Mouse (Mus musculus) G1E (cell line): ENCODE measurements around the gene Gon7. TPM values are rescaled to one million over a fixed set of nuclear protein-coding genes. Genes with fewer than 3 reads are reported as not detected.
A peak's percentile ranks its signal among the peaks of the same experiment; 100 is the strongest.

Experiments
- ATAC-seq: 2 replicates; pipeline ENCODE4 v1.8.0; 2016; ENCODE audit warnings: mild to moderate bottlenecking; ENCODE audit not compliant: insufficient number of reproducible peaks, poor library complexity, low FRiP score, severe bottlenecking; ENCODE audit errors: extremely low read depth
- DNase-seq: peaks from one replicate; pipeline ENCODE4 v3.0.0; 2012; ENCODE audit warnings: low spot score
- H3K27me3 ChIP-seq: 2 replicates; pipeline ENCODE4 v1.6.1; 2012; ENCODE audit warnings: mild to moderate bottlenecking, low read length, inconsistent platforms; ENCODE audit not compliant: insufficient read depth
- H3K36me3 ChIP-seq: replicated peaks from 2 replicates; pipeline ENCODE3; 2012; ENCODE audit warnings: mild to moderate bottlenecking, inconsistent platforms
- H3K4me1 ChIP-seq: 2 replicates; pipeline ENCODE4 v1.6.1; 2012; ENCODE audit warnings: low read depth, low read length, inconsistent platforms, mixed read lengths; ENCODE audit not compliant: insufficient read depth
- H3K4me3 ChIP-seq: 2 replicates; pipeline ENCODE4 v1.5.1; 2012; ENCODE audit warnings: low read depth, mild to moderate bottlenecking, inconsistent platforms, low read length, moderate library complexity, mixed read lengths
- H3K9me3 ChIP-seq: replicated peaks from 2 replicates; pipeline ENCODE4 v1.6.1; 2012; ENCODE audit warnings: inconsistent platforms
- CTCF ChIP-seq: IDR thresholded peaks from 2 replicates; pipeline ENCODE4 v1.5.1; 2012; ENCODE audit warnings: low read depth, low read length, inconsistent platforms, mixed read lengths
- GATA1 ChIP-seq: IDR thresholded peaks from 2 replicates; pipeline ENCODE4 v1.6.1; 2012; ENCODE audit warnings: borderline replicate concordance, low read length, inconsistent platforms, mixed read lengths
- GATA2 ChIP-seq: IDR thresholded peaks from 2 replicates; pipeline ENCODE4 v1.6.1; 2012; ENCODE audit warnings: low read depth, low read length, inconsistent platforms, borderline replicate concordance
- POLR2AphosphoS5 ChIP-seq: IDR thresholded peaks from 2 replicates; pipeline ENCODE4 v1.6.1; 2012; ENCODE audit warnings: low read depth, low read length, inconsistent platforms; ENCODE audit not compliant: insufficient replicate concordance
- TAL1 ChIP-seq: conservative IDR thresholded peaks from 2 replicates; pipeline ENCODE4 v1.6.1; 2012; ENCODE audit warnings: low read depth, low read length, inconsistent platforms, mixed read lengths
- polyA plus RNA-seq: library from polyadenylated mRNA; stranded (reverse); fragments of >175 nt; gene quantifications from 2 replicates; pipeline ENCODE4 v1.2.3, GENCODE M21; 2012
- total RNA-seq, 2 experiments: library from RNA; stranded (forward) in 1 of 2; stranded (reverse) in 1 of 2; fragments of 200-1000 nt in 1 of 2; fragments of >200 nt in 1 of 2; fragmentation: Nextera tagmentation in 1 of 2; gene quantifications; 2 replicates each; pipeline ENCODE4 v1.2.3; 2014 to 2017

Gene Gon7
- total and polyA plus RNA-seq, 3 experiments, result 22.7 to 61.5 (median 41.2) TPM

DNA sequence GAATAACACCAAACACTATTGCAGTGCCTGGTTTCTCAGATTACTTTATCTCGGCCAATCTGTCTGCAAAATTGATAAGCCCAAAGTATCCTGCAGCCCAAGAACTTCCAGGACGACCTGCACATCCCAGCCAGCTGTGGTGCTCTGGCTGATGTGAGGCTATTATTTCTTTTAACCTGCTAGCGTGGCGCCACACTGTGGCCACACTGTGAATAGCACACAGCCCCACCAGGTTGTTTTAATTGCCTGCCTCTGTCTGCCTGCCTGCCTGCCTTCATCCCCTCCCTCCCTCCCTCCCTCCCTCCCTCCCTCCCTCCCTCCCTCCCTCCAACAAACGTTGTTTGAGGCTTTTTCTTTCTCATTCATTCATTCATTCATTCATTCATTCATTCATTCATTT, 24.2 kb downstream of the Gon7 start:
- Histone ChIP-seq H3K4me3 (no peak overlapping the region), H3K4me1 (peaks cover 25% of the 10 kb centered on the region), H3K27me3 (no peaks in the 10 kb centered on the region), H3K9me3 (no peaks in the 10 kb centered on the region), H3K36me3 (peaks cover 10% of the 10 kb centered on the region)
- ATAC-seq (peak; percentile 36), DNase-seq (peak; percentile 57)
- no peak for TF ChIP-seq GATA1
- TF ChIP-seq CTCF, result peak; percentile 88

DNA sequence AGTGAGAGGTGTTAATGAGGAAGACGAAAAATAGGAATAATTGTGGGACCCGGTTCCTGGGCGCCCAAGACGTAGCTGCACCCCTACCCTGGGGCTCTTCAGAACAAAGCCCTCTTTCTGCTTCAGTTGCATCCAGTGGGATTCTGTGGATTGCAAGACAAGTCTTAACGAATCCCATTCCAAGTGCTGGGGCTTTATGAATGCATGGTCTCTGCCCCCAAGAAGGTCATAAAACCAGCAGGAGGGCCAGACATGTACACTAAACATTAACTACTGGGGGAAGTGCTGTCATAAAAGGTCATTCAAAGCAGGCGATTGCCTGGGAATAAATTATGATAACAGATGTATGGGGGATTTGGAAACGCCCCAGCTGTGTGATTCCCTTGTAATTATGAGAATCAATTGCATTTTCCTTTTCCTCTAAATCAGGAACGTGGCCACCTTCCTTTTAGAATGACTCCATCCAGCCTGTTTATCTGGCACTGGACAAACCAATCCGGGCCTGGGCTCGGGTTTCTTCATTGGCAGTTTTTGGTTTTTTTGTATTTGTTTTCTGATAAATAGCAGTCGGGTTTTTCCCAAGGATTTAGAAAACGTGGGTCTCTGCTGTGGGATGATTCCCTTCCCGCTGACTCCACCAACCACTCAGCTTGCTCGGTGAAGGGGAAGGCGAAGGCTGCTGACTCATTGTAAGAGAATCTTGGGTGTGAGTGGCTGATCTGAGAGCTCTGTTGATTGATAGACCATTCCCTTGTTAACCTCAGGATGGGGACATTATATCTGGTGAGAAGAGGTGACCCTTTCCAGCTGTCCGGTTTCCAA, 26.6 kb downstream of the Gon7 start:
- DNase-seq, result no peak
- TF ChIP-seq POLR2AphosphoS5, result no peak
- TF ChIP-seq TAL1, result no peak
- no peak for TF ChIP-seq CTCF
- H3K36me3 ChIP-seq, result peaks cover 5% of the 10 kb centered on the region
- no peak overlapping the region; the same call in 1 of the 2 replicates for H3K4me3 ChIP-seq
- no peaks in the 10 kb centered on the region; the same call in 1 of the 2 replicates for H3K27me3 ChIP-seq
- no peaks in the 10 kb centered on the region for H3K9me3 ChIP-seq
- no peak for ATAC-seq
- peaks cover 25% of the 10 kb centered on the region for H3K4me1 ChIP-seq

DNA sequence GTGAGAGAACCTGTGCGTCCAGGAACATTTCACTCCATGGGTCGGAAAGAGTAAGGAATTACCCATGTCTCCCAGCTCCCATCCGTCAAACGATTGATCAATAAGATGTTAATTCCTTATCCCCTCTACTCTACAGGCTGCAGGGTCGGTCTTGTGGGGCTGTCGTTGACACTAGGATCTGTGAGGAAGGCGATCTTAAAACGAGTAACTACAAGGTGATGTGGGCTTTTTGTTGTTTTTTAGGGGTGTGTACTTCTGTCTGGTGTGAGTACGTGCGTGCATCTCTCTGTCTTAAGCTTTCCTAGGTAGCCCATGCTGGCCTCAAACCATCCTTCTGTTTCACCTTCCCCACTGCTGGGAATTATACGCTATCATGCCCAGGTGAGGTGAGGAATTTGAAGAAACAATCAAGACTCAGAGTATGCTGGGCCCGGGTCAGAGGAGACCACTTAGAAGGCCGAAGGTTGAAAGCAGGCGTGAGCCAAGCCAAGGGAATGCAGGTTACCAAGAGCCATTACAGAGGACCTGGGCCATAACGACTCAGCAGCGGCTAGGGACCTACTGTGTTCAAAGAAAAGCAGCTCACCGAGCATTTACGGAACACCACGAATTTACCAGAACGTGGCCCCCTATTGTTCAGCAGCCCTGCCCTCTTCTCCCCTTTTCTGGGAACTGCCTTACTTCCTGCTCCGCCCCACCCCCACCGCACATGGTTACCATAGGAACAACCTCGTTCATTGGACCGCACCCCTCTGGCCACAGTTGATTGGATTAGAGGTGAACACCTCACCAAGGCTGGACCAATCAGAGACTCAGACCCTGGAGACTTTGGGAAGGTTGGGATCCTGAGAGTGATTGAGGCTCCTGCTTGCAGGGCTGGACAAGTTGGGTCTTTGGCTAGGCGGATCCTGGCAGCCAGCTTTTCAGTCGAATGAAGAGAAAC, 27.5 kb downstream of the Gon7 start:
- H3K36me3 ChIP-seq, result peaks cover 5% of the 10 kb centered on the region
- TF ChIP-seq GATA2 (no peak), CTCF (no peak), POLR2AphosphoS5 (no peak), GATA1 (no peak), TAL1 (no peak)
- H3K4me3 ChIP-seq, result peak overlapping the region; percentile 5; the same call in 1 of the 2 replicates
- peaks cover 30% of the 10 kb centered on the region for H3K4me1 ChIP-seq
- no peaks in the 10 kb centered on the region; the same call in 1 of the 2 replicates for H3K27me3 ChIP-seq
- H3K9me3 ChIP-seq, result no peaks in the 10 kb centered on the region
- peak; percentile 38; the same call in 1 of the 2 replicates for ATAC-seq
- DNase-seq, result no peak

DNA sequence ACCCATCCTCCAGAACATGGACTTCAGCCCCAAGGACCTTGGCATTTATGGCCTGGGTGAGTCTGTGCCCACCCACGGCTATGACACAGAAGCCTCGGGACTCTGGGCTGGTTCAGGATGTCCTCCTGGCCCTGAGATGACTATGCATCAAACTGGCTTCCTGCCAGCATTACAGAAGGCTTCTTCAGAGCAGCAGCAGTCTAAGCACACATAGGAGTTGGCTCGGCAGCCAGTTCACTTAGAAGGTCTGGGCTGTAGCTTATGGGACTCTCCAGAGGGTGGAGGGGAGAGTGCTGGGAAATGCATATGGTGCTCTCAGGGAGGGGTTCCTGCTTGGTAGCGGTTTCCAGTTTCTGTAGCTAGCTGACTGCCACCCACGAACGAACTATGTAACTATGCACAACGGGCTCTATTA, 31.8 kb downstream of the Gon7 start:
- peaks cover 10% of the 10 kb centered on the region for H3K27me3 ChIP-seq
- DNase-seq (no peak), ATAC-seq (no peak)
- H3K9me3 ChIP-seq, result no peaks in the 10 kb centered on the region
- no peaks in the 10 kb centered on the region for H3K36me3 ChIP-seq
- H3K4me1 ChIP-seq, result peaks cover 19% of the 10 kb centered on the region
- TF ChIP-seq TAL1 (no peak), CTCF (no peak), GATA1 (no peak), GATA2 (no peak), POLR2AphosphoS5 (no peak)
- no peak overlapping the region for H3K4me3 ChIP-seq

DNA sequence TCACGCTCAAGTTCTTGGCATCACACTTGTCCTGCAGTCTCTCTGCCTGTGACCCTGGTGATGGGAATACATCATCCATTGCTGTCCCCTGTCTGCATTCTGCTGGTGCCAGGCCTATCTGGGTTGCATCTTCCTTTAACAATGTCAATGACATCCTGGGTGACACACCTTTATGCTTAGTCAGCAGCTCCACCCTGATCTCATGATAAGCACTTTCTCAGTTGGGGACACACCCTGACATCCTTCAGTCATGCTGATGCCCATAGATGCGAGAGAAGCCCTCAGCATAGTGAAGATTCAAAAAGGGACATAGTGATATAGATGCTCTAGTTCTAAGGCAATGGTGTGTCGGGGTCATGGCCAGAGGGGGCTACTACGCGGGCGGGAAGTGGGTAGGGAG, 32.5 kb downstream of the Gon7 start:
- ATAC-seq (no peak), DNase-seq (no peak)

DNA sequence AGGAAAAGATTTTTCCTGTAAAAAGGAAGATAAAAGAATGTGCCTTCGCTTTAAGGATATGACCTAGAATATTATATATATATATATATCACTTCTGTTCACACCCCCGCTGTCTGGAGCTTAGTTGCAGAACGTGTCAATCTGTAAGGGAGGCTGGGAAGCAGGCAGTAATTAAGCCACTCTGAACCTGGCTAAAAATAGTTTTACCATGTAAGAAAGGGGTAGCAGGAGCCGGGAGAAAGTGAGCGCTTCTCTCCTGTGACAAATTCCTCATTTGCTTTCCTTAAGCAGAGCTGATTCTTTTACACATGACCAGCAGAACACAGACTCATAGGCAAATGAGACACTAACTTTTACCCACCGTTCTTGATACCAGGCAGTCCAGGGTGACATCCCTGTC, 33.7 kb downstream of the Gon7 start:
- Histone ChIP-seq H3K4me3 (no peak overlapping the region), H3K27me3 (peaks cover 12% of the 10 kb centered on the region), H3K4me1 (peaks cover 7% of the 10 kb centered on the region), H3K36me3 (no peaks in the 10 kb centered on the region), H3K9me3 (no peaks in the 10 kb centered on the region)
- no peak for DNase-seq
- TF ChIP-seq TAL1, result no peak
- TF ChIP-seq GATA1, result no peak
- no peak for TF ChIP-seq POLR2AphosphoS5
- TF ChIP-seq GATA2, result no peak
- TF ChIP-seq CTCF, result no peak
- no peak for ATAC-seq

More for the DNA sequence above, 32.5 kb downstream of the Gon7 start:
- Histone ChIP-seq H3K4me3 (no peak overlapping the region), H3K9me3 (no peaks in the 10 kb centered on the region), H3K27me3 (peaks cover 11% of the 10 kb centered on the region), H3K36me3 (no peaks in the 10 kb centered on the region), H3K4me1 (peaks cover 13% of the 10 kb centered on the region)
- TF ChIP-seq TAL1 (no peak), POLR2AphosphoS5 (no peak), GATA1 (no peak), CTCF (no peak), GATA2 (no peak)
